Mouse (Mus musculus): ENCODE measurements around the gene Rnaset2a. TPM values are rescaled to one million over a fixed set of nuclear protein-coding genes. Genes with fewer than 3 reads are reported as not detected.
"Not testable (repeated sequence)": the region's sequence is repeated elsewhere in the genome, so short reads cannot be mapped to it uniquely, and the experiment has no call there.

The Rnaset2a gene
- total and polyA plus RNA-seq, 3 experiments: 11.6 to 26.5 (median 22.7) TPM

- DNase-seq (ENCODE audit: low spot score) (no peak), ATAC-seq (ENCODE audit: extremely low read depth, insufficient number of reproducible peaks, low FRiP score, poor library complexity, severe bottlenecking) (no peak)
- TF ChIP-seq TAL1 (conservative IDR thresholded peaks at IDR 0.05; ENCODE audit: low read depth, low read length) (no peak), GATA1 (IDR thresholded peaks at IDR 0.05; ENCODE audit: borderline replicate concordance, low read length) (no peak), GATA2 (IDR thresholded peaks at IDR 0.05; ENCODE audit: borderline replicate concordance, low read depth, low read length) (no peak), POLR2AphosphoS5 (IDR thresholded peaks at IDR 0.05; ENCODE audit: insufficient replicate concordance, low read depth, low read length) (no peak), CTCF (IDR thresholded peaks at IDR 0.05; ENCODE audit: low read depth, low read length) (no peak)
- Histone ChIP-seq H3K27me3 (ENCODE audit: insufficient read depth, low read length) (no peaks in the 10 kb centered on the region), H3K9me3 (replicated peaks) (no peaks in the 10 kb centered on the region), H3K36me3 (replicated peaks) (peaks cover 88% of the 10 kb centered on the region), H3K4me3 (ENCODE audit: low read depth, low read length) (no peak overlapping the region), H3K4me1 (ENCODE audit: insufficient read depth, low read depth, low read length) (no peaks in the 10 kb centered on the region)
Measured at GRCm38 (mm10) chr17:8177090-8177489, 29.2 kb upstream of the Rnaset2a start.

- TF ChIP-seq GATA1 (IDR thresholded peaks at IDR 0.05; ENCODE audit: borderline replicate concordance, low read length) (no peak), CTCF (IDR thresholded peaks at IDR 0.05; ENCODE audit: low read depth, low read length) (no peak), GATA2 (IDR thresholded peaks at IDR 0.05; ENCODE audit: borderline replicate concordance, low read depth, low read length) (no peak), TAL1 (conservative IDR thresholded peaks at IDR 0.05; ENCODE audit: low read depth, low read length) (no peak), POLR2AphosphoS5 (IDR thresholded peaks at IDR 0.05; ENCODE audit: insufficient replicate concordance, low read depth, low read length) (no peak)
- peaks cover 75% of the 10 kb centered on the region for H3K36me3 ChIP-seq (replicated peaks)
- DNase-seq (ENCODE audit: low spot score): no peak
- no peaks in the 10 kb centered on the region for H3K9me3 ChIP-seq (replicated peaks)
- peaks cover 7% of the 10 kb centered on the region for H3K4me1 ChIP-seq (ENCODE audit: insufficient read depth, low read depth, low read length)
- no peak for ATAC-seq (ENCODE audit: extremely low read depth, insufficient number of reproducible peaks, low FRiP score, poor library complexity, severe bottlenecking)
- no peaks in the 10 kb centered on the region for H3K27me3 ChIP-seq (ENCODE audit: insufficient read depth, low read length)
- no peak overlapping the region for H3K4me3 ChIP-seq (ENCODE audit: low read depth, low read length)
Measured at GRCm38 (mm10) chr17:8171081-8171480, 23.2 kb upstream of the Rnaset2a start.

- DNase-seq (ENCODE audit: low spot score): no peak
- peaks cover 7% of the 10 kb centered on the region for H3K4me1 ChIP-seq (ENCODE audit: insufficient read depth, low read depth, low read length)
- ATAC-seq (ENCODE audit: extremely low read depth, insufficient number of reproducible peaks, low FRiP score, poor library complexity, severe bottlenecking): no peak
- H3K36me3 ChIP-seq (replicated peaks): peaks cover 68% of the 10 kb centered on the region
- no peaks in the 10 kb centered on the region for H3K27me3 ChIP-seq (ENCODE audit: insufficient read depth, low read length)
- no peak overlapping the region for H3K4me3 ChIP-seq (ENCODE audit: low read depth, low read length)
- TF ChIP-seq TAL1 (conservative IDR thresholded peaks at IDR 0.05; ENCODE audit: low read depth, low read length) (no peak), POLR2AphosphoS5 (IDR thresholded peaks at IDR 0.05; ENCODE audit: insufficient replicate concordance, low read depth, low read length) (no peak), GATA2 (IDR thresholded peaks at IDR 0.05; ENCODE audit: borderline replicate concordance, low read depth, low read length) (no peak), CTCF (IDR thresholded peaks at IDR 0.05; ENCODE audit: low read depth, low read length) (no peak), GATA1 (IDR thresholded peaks at IDR 0.05; ENCODE audit: borderline replicate concordance, low read length) (no peak)
- no peaks in the 10 kb centered on the region for H3K9me3 ChIP-seq (replicated peaks)
Measured at GRCm38 (mm10) chr17:8170331-8170730, 22.4 kb upstream of the Rnaset2a start.

- H3K4me3 ChIP-seq (ENCODE audit: low read depth, low read length): peak overlapping the region; percentile 54; the same call in 1 of the 2 replicates
- ATAC-seq (ENCODE audit: extremely low read depth, insufficient number of reproducible peaks, low FRiP score, poor library complexity, severe bottlenecking); H3K27me3 ChIP-seq (ENCODE audit: insufficient read depth, low read length); H3K9me3 ChIP-seq (replicated peaks); DNase-seq (ENCODE audit: low spot score): not testable (repeated sequence)
- peaks cover 10% of the 10 kb centered on the region for H3K4me1 ChIP-seq (ENCODE audit: insufficient read depth, low read depth, low read length)
- peaks cover 43% of the 10 kb centered on the region for H3K36me3 ChIP-seq (replicated peaks)
Measured at GRCm38 (mm10) chr17:8167436-8167835, 19.5 kb upstream of the Rnaset2a start.

GRCm38 (mm10) chr17:8166454-8166853 is 18.6 kb upstream of the Rnaset2a start:
- Histone ChIP-seq H3K4me3 (ENCODE audit: low read depth, low read length) (peak overlapping the region; percentile 74), H3K4me1 (ENCODE audit: insufficient read depth, low read depth, low read length) (peaks cover 10% of the 10 kb centered on the region), H3K36me3 (replicated peaks) (peaks cover 33% of the 10 kb centered on the region)
- DNase-seq (ENCODE audit: low spot score); H3K9me3 ChIP-seq (replicated peaks); ATAC-seq (ENCODE audit: extremely low read depth, insufficient number of reproducible peaks, low FRiP score, poor library complexity, severe bottlenecking); H3K27me3 ChIP-seq (ENCODE audit: insufficient read depth, low read length): not testable (repeated sequence)

GRCm38 (mm10) chr17:8165977-8166376 is 18.1 kb upstream of the Rnaset2a start:
- H3K36me3 ChIP-seq (replicated peaks): peaks cover 29% of the 10 kb centered on the region
- not testable (repeated sequence) for ATAC-seq (ENCODE audit: extremely low read depth, insufficient number of reproducible peaks, low FRiP score, poor library complexity, severe bottlenecking); H3K9me3 ChIP-seq (replicated peaks); DNase-seq (ENCODE audit: low spot score); H3K27me3 ChIP-seq (ENCODE audit: insufficient read depth, low read length)
- peaks cover 10% of the 10 kb centered on the region for H3K4me1 ChIP-seq (ENCODE audit: insufficient read depth, low read depth, low read length)
- H3K4me3 ChIP-seq (ENCODE audit: low read depth, low read length): peak overlapping the region; percentile 74

GRCm38 (mm10) chr17:8165608-8165945 is 17.7 kb upstream of the Rnaset2a start:
- H3K9me3 ChIP-seq (replicated peaks); ATAC-seq (ENCODE audit: extremely low read depth, insufficient number of reproducible peaks, low FRiP score, poor library complexity, severe bottlenecking); DNase-seq (ENCODE audit: low spot score); H3K27me3 ChIP-seq (ENCODE audit: insufficient read depth, low read length): not testable (repeated sequence)
- Histone ChIP-seq H3K4me3 (ENCODE audit: low read depth, low read length) (peak overlapping the region; percentile 74), H3K36me3 (replicated peaks) (peaks cover 25% of the 10 kb centered on the region), H3K4me1 (ENCODE audit: insufficient read depth, low read depth, low read length) (peaks cover 10% of the 10 kb centered on the region)

- not testable (repeated sequence) for H3K9me3 ChIP-seq (replicated peaks); DNase-seq (ENCODE audit: low spot score); H3K4me1 ChIP-seq (ENCODE audit: insufficient read depth, low read depth, low read length); H3K27me3 ChIP-seq (ENCODE audit: insufficient read depth, low read length)
- Histone ChIP-seq H3K4me3 (ENCODE audit: low read depth, low read length) (peak within 1 kb of the TSS; percentile 74), H3K36me3 (replicated peaks) (peaks cover 18% of the 10 kb centered on the region)
- ATAC-seq (ENCODE audit: extremely low read depth, insufficient number of reproducible peaks, low FRiP score, poor library complexity, severe bottlenecking): peak; percentile 88
Measured at GRCm38 (mm10) chr17:8164701-8165607, 17.1 kb upstream of the Rnaset2a start, which contains the start of gene Fgfr1op. Fgfr1op (plus strand) TSS chr17:8165501.

GRCm38 (mm10) chr17:8160969-8161368 is 13.1 kb upstream of the Rnaset2a start:
- H3K9me3 ChIP-seq (replicated peaks); H3K4me1 ChIP-seq (ENCODE audit: insufficient read depth, low read depth, low read length); H3K36me3 ChIP-seq (replicated peaks); DNase-seq (ENCODE audit: low spot score); ATAC-seq (ENCODE audit: extremely low read depth, insufficient number of reproducible peaks, low FRiP score, poor library complexity, severe bottlenecking); H3K4me3 ChIP-seq (ENCODE audit: low read depth, low read length); H3K27me3 ChIP-seq (ENCODE audit: insufficient read depth, low read length): not testable (repeated sequence)

GRCm38 (mm10) chr17:8158627-8159026 is 10.7 kb upstream of the Rnaset2a start:
- H3K27me3 ChIP-seq (ENCODE audit: insufficient read depth, low read length); ATAC-seq (ENCODE audit: extremely low read depth, insufficient number of reproducible peaks, low FRiP score, poor library complexity, severe bottlenecking); DNase-seq (ENCODE audit: low spot score); H3K9me3 ChIP-seq (replicated peaks); H3K4me1 ChIP-seq (ENCODE audit: insufficient read depth, low read depth, low read length); H3K36me3 ChIP-seq (replicated peaks); H3K4me3 ChIP-seq (ENCODE audit: low read depth, low read length): not testable (repeated sequence)
